Mouse (Mus musculus): ENCODE measurements around the gene Ccdc146.
A peak's percentile ranks its signal among the peaks of the same experiment; 100 is the strongest.

- TF ChIP-seq POLR2A (IDR thresholded peaks at IDR 0.05; ENCODE audit: borderline replicate concordance, extremely low read depth, low read depth, low read length) (no peak), CTCF (IDR thresholded peaks at IDR 0.05; ENCODE audit: insufficient read depth, low read length) (peak; percentile 12; the same call in 1 of the 2 replicates)
These were observed 3.9 kb downstream of the Ccdc146 start for GRCm38 (mm10) chr5:21420609-21421008.

Measured in lung, adult 2 months (tissue).